Mouse (Mus musculus) ES-CJ7 (cell line): ENCODE measurements at regions not wholly inside any gene's neighbourhood (a gene's known extent, or its start where the extent isn't known, plus 50 kb on each side); places are given as distances from the start of the nearest gene placed in this dataset.

ENCODE experiments used
- DNase-seq: peaks from one replicate; pipeline ENCODE4 v3.0.0; 2011; ENCODE audit warnings: low read depth, low spot score

DNA sequence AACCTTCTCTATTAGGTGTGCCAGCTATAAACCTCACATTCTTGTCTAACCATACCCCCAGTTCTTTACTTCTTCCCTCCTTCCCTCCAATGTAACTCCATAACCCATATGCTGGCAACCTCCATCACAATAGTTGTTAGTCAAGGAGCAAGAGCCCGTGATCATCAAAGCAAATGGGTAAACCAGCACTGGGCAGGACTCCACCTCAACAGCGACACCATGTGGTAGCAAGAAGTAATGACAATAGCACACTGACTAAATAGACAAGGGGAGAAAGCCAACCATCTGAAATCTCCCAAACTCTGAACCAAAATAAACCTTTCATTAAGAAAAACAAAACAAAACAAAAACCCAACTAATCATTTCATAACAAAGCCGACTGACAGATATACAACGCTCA, 297.8 kb downstream of the Psat1 start:
- peak; percentile 59 for DNase-seq

DNA sequence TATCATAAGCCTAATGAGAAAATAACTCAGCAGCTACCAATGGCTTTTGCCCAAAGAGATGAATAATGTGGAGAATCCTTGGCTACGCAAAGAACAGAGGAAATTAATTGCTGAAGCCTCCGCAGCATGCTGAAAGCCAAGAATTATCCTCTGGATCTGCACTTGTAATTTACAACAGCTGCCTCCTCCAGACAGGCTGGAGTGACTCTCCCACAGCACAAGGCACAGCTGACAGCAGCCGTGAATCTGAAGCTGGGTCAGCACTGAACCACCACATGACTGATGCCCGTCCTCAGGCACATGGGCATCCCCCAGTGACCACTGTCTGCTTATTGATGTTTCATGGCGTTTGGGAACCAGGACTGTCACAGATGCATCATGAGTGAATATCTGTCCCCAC, 299.8 kb downstream of the Psat1 start:
- no peak for DNase-seq

DNA sequence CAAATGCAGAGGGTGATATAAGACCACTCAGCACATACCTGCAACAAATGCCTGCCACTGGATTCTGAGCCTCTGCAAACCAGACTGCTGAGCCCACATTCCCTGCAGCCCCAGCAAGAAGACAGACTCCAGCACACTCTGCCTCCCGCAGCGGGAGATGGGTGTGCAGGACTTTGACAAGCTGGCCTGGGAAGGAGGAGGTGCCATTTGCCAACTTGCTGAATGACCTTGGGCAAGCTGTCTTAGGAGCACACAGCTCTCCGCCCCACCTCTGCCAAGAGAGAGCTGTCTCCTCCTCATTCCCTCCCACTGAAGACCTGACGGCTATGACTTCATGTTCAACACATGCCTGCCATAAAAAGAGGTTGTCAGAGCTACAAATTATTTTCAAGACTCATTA, 302.4 kb downstream of the Psat1 start:
- no peak for DNase-seq

DNA sequence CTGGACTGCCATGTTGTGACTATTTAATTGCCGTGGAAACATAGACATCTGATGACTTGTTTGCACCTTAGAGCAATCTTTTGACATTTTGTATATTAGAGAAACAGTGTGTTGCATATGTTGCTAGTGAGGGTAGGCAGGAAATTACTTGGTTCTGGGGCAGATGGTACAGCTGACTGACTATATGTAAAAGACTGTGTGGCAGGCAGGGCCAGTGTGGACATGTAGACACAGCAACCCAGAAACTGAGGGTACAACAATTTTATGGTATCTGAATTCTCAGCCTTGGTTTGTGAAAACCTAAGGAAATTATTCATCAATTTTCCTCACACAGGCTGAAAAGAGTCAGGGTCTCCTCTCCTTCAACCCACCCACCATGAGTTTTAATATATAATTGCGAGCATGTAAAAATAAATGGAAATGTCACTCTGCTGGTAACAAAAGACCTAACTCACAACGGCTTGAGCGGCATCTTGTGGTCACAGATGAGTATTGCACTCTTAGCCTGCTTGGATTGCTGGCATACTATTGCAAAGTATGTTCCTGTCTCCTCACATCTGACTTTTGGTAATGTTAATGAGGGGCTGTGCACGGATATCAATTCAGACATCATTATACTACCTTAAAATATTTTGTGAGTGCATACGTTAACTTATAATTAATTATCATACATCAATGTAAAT, 329.8 kb downstream of the Psat1 start:
- peak; percentile 40 for DNase-seq

DNA sequence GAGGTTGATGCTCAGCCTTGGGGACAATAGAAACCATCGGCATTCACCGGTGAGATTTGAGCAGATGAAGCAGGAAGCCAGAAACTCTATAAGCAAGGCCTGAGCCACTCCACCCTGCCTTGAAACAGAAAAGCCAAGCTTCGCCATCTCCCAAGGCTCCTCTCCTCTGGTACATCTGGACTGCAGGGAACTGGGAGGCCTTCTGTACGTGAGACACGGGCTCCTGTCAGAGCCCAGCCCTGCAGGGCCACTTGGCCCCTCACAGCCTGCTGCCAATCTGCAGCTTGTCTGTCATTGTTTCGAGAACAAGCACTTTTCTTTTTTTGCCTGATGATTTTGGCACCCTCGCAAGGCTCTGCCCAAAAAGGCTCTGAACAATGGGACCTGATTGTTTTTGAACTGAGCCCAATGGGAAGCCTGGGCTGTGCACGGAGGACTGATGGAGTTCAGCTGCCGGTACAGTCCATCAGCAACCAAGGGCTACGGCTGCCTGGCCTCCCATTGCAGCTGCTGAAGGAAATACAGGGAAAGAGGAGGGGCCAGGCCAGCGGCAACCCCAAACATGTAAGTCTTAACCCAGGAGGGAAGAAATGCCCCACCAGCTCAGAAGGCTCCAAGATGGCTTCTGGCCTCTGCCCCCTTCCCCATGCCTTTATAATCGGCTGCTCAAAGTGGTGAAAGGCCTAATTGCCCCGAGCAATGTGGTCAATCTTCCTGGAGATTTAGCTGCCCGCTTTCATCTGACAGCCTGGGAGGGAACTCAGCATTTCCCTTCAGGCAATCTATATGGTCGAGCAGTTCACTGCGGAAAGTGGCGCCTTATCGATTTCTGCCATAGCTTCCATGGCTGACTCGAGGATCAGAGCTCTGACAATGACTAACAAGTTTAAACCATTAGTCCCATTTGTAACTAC, 332.2 kb downstream of the Psat1 start:
- DNase-seq, result no peak

DNA sequence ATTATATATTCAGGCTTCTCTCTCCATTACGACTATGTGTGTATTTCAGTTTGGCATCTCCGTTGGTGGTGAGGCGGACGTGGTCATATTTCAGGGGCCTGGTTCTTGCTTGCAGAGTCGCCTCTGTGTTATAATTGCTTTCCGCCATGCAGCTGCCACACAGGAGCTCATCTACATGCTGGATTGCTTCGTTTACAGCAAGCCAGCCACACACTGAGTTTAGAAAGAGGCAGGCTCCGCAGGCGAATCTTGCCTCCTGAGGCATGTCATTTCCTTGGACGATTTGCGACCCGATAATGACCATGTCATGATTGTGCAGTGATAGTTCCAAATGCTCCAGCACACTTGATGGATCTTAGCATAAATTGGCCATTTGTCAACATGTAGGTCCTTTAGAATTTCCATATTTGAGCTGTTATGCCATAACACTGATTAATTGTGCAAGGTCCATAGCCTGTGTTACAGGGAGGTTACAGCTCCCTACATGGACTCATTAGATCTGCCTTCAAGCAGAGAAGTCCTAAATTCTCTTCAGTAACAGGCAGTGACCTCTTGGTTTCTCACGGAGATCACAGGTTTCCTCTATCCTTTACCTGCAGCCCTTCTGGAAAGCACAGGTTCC, 335.9 kb downstream of the Psat1 start:
- DNase-seq, result no peak

DNA sequence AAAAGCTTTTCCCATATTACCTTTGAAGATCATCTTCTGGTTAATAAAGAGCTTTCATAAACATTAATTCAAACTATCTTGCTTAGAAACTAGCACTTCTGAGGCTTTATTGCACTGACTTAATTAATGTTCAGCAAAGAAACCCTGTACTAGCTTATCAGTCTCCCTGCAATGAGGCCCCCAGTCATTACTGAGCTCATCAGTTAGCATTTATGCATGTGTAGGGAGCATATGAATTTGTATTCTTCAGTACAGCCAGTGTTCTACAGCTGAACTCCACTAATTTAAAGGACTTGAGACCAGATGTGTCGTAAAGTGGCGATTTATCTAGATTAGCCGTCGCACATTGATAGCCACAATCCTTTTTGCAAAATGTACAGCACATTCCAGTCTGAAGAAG, 340.7 kb downstream of the Psat1 start:
- no peak for DNase-seq

DNA sequence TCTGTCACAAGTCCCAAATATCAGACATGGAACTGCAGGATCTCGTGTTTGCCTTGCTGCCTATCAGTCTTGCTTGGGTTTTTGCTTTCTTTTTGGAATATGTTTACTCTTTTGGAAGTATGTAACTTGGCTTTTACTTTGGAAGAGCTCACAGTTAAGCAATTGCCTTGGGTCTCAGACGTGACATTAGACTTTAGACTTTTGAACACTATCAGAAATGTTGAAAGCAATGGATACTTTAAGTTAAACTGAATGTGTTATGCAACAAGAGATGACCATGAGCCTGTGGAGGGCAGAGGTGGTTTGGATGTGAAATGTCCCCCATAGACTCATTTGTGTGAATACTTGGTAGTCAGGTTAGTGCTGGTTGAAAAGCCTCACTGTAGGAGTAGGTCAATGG, 354.3 kb downstream of the Psat1 start:
- DNase-seq, result no peak

DNA sequence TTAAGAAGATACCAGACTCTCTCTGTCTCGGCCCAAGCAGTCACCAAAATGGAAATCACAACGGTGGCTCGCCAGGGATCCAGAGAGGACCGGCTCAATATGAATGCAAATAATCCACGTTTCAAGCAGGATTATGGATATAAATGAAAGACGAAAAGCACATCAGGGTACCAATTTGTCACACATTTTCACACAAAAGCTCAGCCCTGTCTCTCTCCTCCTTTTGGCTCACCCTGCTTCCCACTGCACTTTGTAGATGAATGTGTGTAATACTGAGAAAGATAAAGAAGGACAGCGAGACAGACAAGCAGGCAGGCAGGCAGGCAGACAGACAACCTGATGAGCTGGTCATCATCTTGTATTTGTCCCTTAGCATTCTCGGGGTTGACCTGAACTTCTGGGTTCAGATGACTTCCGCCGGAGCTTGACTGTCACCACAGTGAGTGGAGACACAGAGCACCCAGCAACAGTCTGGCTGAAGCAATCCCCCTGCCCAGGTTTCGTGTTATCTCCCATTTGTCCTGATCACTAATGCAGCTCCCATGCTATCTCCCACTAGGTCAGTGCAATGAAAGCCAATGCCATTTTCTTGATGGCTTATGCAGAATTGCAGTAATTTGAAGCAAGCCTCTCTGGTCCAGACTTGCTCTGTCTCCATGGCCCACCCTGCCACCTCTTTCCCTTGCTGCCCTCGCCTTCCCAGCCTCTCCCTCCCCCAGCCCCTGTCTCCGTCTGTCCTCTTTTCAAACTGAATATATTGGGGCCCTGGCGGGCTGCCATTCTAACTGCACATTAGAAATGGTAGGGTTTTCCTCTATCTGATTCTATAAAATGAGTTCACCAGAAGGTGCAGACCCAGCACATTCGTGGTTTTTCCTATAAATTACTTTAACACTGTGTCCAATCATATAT, 363.1 kb downstream of the Psat1 start:
- DNase-seq, result no peak

DNA sequence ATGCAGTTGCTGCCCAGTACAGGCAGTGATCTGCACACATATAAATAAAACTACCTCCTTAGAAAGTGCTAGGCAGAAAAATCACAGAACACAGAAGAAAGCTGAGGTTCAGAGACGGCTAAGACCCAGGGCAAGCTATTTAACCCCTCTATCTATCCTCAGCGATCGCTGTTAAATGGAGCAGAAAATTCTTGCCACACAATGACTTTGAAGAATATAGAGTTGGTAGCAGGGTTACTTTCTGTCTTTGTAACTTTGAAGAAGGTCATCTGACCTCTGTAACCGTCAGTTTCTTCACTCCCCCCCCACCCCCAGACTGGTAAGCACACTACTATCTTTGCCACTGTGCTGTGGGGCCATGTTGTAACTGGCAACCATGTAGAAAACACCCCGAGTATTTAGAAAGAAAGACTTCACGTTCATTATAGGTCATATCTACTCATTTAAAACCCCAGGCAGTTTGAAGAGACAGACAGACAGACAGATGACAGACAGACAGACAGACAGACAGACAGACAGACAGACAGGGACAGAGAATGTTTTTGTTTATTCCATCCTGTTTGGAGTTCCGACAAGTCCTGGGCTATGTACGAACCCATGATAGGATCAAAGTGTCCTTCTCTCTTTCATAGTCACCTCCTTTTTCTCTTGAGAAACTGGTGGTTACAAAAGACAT, 363.9 kb downstream of the Psat1 start:
- no peak for DNase-seq

DNA sequence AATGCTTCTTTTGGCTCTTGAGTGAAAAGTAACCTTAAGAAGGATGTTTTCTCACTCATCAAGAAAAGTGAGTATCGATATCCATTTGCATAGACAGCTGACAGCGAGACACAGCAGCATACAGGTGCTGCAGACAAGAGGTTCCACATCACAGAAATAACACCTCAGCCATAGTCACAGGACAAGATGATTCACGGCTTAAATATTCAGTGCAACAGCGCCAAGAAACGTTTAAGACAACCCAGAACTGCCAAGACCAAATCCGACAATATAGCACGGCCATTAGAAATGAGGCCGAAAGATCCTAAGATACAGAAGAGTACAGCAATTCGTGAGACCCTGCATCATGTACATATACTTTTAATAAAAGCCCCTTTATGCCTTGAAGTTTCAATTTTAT, 375.9 kb downstream of the Psat1 start:
- no peak for DNase-seq

DNA sequence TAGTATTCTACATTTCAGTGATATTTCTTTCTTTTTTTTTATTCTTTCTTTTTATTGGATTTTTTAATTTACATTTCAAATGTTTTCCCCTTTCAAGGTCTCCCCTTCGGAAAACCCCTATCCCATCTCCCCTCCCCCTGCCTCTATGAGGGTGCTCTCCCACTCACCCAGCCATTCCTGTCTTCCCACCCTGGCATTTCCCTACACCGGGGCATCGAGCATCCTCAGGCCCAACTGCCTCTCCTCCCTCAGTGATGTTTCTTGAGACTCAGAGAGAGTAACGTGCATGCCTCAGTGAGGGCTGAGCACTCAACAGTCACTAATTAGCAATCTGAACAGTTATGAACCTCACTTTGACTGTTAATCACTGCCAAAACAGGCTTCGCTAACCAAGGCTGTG, 385.6 kb downstream of the Psat1 start:
- DNase-seq, result no peak

DNA sequence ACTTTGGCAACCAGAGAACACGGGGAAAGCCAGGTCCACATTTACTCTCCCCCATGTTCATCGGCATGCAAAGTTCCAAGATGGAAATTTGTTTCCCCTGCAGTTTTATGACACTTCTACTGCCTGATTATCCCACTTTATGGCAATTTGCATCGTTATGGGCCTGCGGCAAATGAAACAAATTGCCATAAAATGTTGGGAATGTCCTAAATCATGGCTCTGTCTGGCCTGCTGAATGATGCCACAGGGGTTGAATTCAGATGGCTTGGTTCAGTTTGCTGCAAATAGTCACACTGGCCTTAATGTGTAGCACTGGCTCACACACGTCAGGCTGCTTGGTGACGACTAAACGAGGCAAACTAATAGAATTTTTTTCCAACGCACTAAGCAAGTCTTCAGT, 393.2 kb downstream of the Psat1 start:
- DNase-seq, result no peak

DNA sequence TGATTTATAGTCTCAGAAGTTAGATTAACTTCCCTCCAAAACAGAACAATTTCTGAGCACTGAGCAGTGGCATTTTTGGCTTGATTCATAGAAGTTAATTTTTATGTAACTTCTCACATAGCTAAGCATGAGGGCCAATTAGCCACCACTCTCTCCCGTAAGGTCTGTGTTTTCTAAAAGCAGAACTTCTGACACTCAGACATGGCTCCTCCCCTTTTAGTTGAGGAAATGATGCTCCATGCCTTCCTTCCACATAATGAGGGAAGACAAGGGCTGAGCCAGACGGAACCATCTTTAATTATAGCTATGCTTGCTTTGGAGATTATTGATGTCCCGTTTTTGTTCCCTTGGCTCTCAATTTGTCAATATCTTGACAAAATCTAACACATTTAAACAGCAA, 429.3 kb downstream of the Psat1 start:
- DNase-seq, result no peak

DNA sequence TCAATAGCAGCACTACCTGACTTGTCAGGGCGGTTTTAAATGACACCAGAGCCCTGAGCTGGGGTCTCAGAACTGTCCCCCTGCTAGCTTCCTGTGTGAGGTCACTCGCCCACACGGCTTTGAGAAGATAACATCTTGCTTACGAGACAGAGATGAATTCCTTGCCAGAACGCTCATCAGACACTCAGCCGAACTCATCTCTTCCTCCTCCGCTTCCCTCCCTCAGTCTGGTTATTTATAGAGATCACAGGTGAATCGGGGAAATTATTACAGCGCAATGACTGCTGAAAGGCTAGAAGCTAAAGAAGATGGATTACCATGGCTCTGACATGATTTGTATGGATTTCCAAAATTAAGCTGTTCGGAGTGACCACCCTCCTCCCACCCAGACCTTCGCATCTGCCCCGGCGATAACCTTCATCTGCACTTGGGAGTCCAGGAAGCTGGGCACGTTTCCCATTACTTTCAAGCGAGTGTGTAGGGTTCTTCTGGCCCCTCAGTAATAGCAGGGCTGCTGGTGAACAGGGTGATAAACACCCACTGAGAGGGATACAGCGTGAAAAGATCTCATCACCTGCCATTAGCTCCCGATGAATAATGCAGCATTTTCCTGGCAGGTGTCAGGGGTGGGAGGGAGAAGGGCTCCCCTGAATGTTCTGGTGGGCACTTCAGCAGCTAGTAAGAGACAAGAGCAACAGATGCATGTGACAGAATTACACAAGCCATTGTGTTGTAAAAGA, 430.4 kb downstream of the Psat1 start:
- DNase-seq, result peak; percentile 35

DNA sequence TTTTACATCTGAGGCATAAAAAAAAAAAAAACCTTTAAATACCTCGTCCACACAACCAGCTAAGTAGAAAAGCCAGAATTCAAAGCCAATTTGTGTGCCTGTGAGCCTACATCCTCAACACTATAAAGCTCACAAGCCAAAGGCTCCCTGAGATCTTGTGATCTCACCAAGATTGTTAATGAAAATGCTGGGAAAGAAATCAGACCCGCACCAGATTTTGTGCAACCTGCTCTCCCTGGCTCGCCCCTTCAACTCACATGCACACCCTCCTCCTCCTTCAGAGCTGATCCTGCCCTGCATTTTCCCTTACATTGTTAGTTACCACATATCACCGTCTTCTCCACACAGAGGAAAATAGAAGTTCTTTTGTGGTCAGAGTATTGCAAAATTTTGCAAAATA, 433.9 kb downstream of the Psat1 start:
- no peak for DNase-seq

DNA sequence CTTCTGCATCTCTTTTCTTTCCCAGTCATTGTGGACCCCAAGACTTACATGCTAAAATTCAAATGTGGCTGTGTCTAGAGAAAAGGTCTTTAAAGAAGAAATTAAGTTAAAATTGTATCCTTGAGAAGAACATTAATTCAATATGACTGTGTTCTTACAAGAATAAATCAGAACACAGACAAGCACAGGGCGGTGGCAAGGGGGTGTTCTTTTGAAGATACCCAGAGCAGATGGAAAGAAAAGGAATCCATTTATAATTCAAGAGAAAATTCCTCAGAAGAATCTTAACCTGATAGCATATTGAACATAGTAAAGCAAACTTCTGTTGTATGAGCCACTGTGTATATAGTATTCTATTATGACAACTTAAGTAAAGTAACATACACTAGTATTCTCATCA, 436.7 kb downstream of the Psat1 start:
- DNase-seq, result no peak

DNA sequence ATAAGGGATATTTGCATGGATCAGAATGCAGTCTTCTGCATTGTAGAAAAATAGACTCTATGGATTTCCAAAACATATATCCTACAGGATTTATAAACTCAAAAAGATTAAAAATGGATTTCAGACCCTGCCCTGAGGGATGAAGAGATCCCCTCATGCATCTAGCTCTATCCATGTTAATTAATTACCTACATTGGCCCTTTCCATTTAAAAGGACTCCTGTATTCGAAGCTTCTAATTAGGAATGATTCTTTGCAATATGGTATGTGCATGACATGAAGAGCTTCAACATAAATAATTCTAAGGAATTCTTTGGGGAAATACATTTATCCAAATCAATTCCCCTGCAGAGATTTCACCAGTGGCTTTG, 444.2 kb downstream of the Psat1 start:
- no peak for DNase-seq

DNA sequence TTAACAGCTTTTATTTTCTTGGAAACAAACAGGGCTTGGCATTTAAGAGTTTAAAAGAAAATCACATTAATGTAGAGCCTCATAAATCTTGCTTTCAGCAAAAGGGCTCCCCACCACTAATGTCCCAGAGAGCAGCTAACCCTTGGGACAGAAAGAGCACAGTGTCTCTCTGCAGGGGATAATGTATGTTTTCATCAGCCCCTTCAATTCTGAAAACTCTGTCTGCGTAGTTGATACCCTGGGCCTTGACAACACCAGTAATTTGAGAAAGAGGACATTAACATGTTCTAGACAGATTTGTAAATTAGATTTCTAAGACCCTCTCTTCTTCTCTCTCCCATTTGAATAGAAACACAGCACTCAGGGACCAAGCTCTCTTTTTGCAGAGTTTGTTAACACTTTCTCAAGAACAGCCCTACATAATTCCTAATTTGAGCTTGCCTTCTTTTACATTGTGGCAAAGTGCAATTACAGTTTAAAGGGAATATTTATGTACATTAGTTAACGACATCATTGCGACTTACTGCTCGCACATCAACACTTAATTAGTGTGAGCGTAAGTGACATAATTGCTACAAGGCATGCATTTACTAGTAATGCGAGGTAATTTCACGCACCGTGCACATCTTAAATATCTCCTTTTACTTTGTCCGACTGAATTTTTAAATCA, 444.7 kb downstream of the Psat1 start:
- DNase-seq, result no peak

DNA sequence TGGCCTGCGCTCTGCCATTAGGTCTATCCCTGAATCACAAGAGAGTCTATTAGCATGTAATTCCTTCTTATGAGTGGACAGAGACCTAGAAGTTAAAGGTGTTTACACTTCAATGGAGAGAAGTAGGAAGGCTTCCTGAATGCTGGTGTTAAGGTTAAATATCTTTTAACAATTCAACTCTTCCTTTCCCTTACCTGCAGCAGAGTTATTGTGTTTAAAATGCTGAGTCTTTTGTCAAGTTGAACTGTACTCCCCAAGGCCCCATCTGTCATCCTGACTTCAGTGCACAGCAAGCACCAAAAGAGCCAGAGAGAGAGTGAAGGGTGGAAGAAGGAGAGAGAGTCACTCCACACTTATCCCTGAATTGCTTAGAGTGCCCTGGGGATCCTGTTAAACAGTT, 451.6 kb downstream of the Psat1 start:
- peak; percentile 79 for DNase-seq
